ENCODE assay signal across 8 mouse cellular contexts in genomic region chr2:165879403-165880178, GRCm38 (mm10). TPM values are rescaled to one million over a fixed set of nuclear protein-coding genes. Genes with fewer than 3 reads are reported as not detected.
A peak's percentile ranks its signal among the peaks of the same experiment; 100 is the strongest.
DNase-seq lines count a peak whose midpoint lies in the region; ATAC-seq and TF ChIP-seq lines count a peak whose summit lies in the region.

No protein-coding gene starts in this region.

- no peak for TF ChIP-seq POLR2A in cortical plate, adult 2 months (IDR thresholded peaks at IDR 0.05; ENCODE audit: extremely low read depth, insufficient read depth, low read length)

- peak overlapping the region; percentile 66 for H3K9ac ChIP-seq in lung, embryonic 16.5 days (ENCODE audit: low read length)
- H3K9ac ChIP-seq in midbrain, embryonic 13.5 days (replicated peaks), result peak overlapping the region; percentile 79

- peaks cover 93% of the 10 kb centered on the region for H3K4me1 ChIP-seq in lung, embryonic 16.5 days (replicated peaks; ENCODE audit: control insufficient read depth, insufficient read depth, low read length)
- H3K4me1 ChIP-seq in cortical plate, adult 2 months (ENCODE audit: control insufficient read depth, insufficient read depth, low read length), result peaks cover 27% of the 10 kb centered on the region
- H3K4me1 ChIP-seq in hindbrain, embryonic 10.5 days (replicated peaks), result peaks cover 100% of the 10 kb centered on the region
- H3K4me1 ChIP-seq in midbrain, embryonic 13.5 days (replicated peaks), result peaks cover 97% of the 10 kb centered on the region

- TF ChIP-seq CTCF in cortical plate, adult 2 months (IDR thresholded peaks at IDR 0.05; ENCODE audit: extremely low read depth, insufficient read depth, low read length), result no peak

- peak overlapping the region; percentile 3; the same call in 1 of the 2 replicates for H3K4me3 ChIP-seq in lung, embryonic 16.5 days (ENCODE audit: low read length)
- H3K4me3 ChIP-seq in cortical plate, adult 2 months (ENCODE audit: insufficient read depth, low read length), result peak overlapping the region; percentile 55
- peak overlapping the region; percentile 51 for H3K4me3 ChIP-seq in hindbrain, embryonic 10.5 days
- peak overlapping the region; percentile 44 for H3K4me3 ChIP-seq in midbrain, embryonic 13.5 days (replicated peaks)

- intact Hi-C loops in left cerebral cortex, postnatal 4 days (cut with DNase I), result no loop called here

- peak overlapping the region; percentile 45 for H3K4me2 ChIP-seq in lung, embryonic 16.5 days (ENCODE audit: low read depth, low read length)
- peak overlapping the region; percentile 83 for H3K4me2 ChIP-seq in midbrain, embryonic 13.5 days (replicated peaks)

- H3K27ac ChIP-seq in lung, embryonic 16.5 days (ENCODE audit: low read length), result peak overlapping the region; percentile 100
- peak overlapping the region; percentile 98 for H3K27ac ChIP-seq in cortical plate, adult 2 months (ENCODE audit: insufficient read depth, low read length)
- H3K27ac ChIP-seq in hindbrain, embryonic 10.5 days, result peak overlapping the region; percentile 98
- H3K27ac ChIP-seq in midbrain, embryonic 13.5 days, result peak overlapping the region; percentile 100

- H3K36me3 ChIP-seq in lung, embryonic 16.5 days (ENCODE audit: control insufficient read depth, insufficient read depth, low read length), result no peaks in the 10 kb centered on the region
- H3K36me3 ChIP-seq in hindbrain, embryonic 10.5 days, result peaks cover 16% of the 10 kb centered on the region
- H3K36me3 ChIP-seq in midbrain, embryonic 13.5 days, result no peaks in the 10 kb centered on the region

- no peaks in the 10 kb centered on the region for H3K9me3 ChIP-seq in lung, embryonic 16.5 days (ENCODE audit: control insufficient read depth, low read length)
- H3K9me3 ChIP-seq in hindbrain, embryonic 10.5 days, result no peaks in the 10 kb centered on the region
- H3K9me3 ChIP-seq in midbrain, embryonic 13.5 days, result no peaks in the 10 kb centered on the region

- ATAC-seq in lung, embryonic 16.5 days (ENCODE audit: low read depth), result no peak
- no peak for ATAC-seq in midbrain, embryonic 13.5 days

- 16% methylated on average over 16 of the region's 16 CpGs for WGBS in lung, embryonic 16.5 days
- 9% methylated on average over 16 of the region's 16 CpGs for WGBS in hindbrain, embryonic 10.5 days
- 6% methylated on average over 16 of the region's 16 CpGs for WGBS in midbrain, embryonic 13.5 days

- no peak for DNase-seq in lung, postnatal 25 days (ENCODE audit: low spot score)
- DNase-seq in hindbrain, embryonic 10.5 days (ENCODE audit: low spot score), result no peak
- DNase-seq in spleen, postnatal 36 days (ENCODE audit: low spot score in 2 of 2), result no peak
- DNase-seq in left cerebral cortex, postnatal 4 days, result no peak
- no peak for DNase-seq in gastrocnemius, postnatal 4 days (ENCODE audit: low spot score in 2 of 2)

- H3K27me3 ChIP-seq in lung, embryonic 16.5 days (ENCODE audit: control insufficient read depth, insufficient read depth, low read depth, low read length), result no peaks in the 10 kb centered on the region
- H3K27me3 ChIP-seq in hindbrain, embryonic 10.5 days (ENCODE audit: insufficient read depth, poor library complexity, severe bottlenecking), result no peaks in the 10 kb centered on the region
- no peaks in the 10 kb centered on the region for H3K27me3 ChIP-seq in midbrain, embryonic 13.5 days

RNA-seq across cellular contexts. Expression of gene Zmynd8, which starts 19.2 kb away (rescaled TPM):
- polyA plus RNA-seq in lung, embryonic 16.5 days (2015; fragmentation: Nextera tagmentation; extraction: Ambion mirVana), result 40.6 and 48.7 TPM in 2 replicates
- 90.5 and 106 TPM in 2 replicates for polyA plus RNA-seq in cortical plate, adult 2 months (2012; rRNA removed)
- polyA plus RNA-seq in hindbrain, embryonic 10.5 days (2016; fragmentation: Nextera tagmentation; extraction: Ambion mirVana), result 60.0 and 65.2 TPM in 2 replicates
- 85.4 and 86.8 TPM in 2 replicates for polyA plus RNA-seq in midbrain, embryonic 13.5 days (2015; fragmentation: Nextera tagmentation; extraction: Ambion mirVana)
- 100 to 1,000 TPM; 118 to 120 TPM for total RNA-seq in left cerebral cortex, postnatal 4 days (2021)
- 10 to 100 TPM; 39.0 to 39.6 TPM for total RNA-seq in gastrocnemius, postnatal 4 days (2021)

Comparison
In these comparisons a context has a peak if more than half of its experiments do, and no peak if none do; other contexts are left out.
1. H3K4me3 ChIP-seq: peak in every context shown above with its lines; median percentile 55 in cortical plate, adult 2 months; 51 in hindbrain, embryonic 10.5 days; 44 in midbrain, embryonic 13.5 days; 3 in lung, embryonic 16.5 days.